Mouse (Mus musculus) stomach, postnatal 0 days (tissue): ENCODE measurements around the gene Adgrb3.

Source experiments
- CTCF ChIP-seq: IDR thresholded peaks from 2 replicates; pipeline ENCODE4 v1.5.1; 2016; ENCODE audit warnings: antibody characterized with exemption, low read depth, mild to moderate bottlenecking, moderate library complexity
- EP300 ChIP-seq: optimal IDR thresholded peaks from 2 replicates; pipeline ENCODE3; 2016; ENCODE audit warnings: antibody characterized with exemption

GRCm38 (mm10) chr1:25364186-25364585 lies 465.3 kb downstream of the Adgrb3 start:
- TF ChIP-seq EP300 (no peak), CTCF (no peak)
